13 mouse cellular contexts compared by ENCODE assay signal in the genomic region with DNA sequence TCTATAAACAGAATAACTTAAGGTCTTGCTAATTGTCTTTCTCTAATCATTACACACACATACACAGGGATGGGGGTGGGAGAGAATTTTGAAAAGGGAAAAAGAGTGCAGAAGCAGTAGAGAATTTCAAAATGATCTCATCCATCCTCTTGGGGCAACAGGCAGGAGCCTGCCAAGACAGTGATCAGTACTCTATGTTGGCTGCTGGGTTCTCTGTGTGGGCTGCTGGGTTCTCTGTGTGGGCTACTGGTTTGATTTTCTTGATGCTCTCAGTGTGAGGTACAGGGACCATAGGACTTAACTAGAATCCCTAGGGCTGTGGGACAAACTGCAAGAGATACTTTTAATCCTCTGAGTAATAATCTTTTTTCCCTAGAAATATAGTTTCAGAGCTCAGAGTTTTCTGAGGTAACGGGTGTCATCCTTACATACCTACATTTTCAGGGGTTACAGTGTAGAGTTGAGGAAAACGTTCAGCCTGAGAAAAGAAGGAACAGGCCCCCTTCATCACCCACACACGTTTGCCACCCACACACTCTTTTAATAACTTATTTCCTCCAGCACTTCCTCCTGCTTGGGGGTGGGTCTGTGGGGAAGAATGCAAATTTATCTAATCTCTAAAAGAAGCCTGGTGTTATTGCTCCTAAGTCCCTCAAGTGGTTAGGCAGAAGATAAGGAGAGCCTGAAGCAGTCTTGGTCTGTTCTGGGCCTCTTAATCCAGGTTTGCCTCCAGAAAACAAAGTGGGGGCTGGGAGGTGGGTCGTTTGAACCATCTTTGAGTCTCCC.
A peak's percentile ranks its signal among the peaks of the same experiment; 100 is the strongest.
DNase-seq lines count a peak whose midpoint lies in the region; ATAC-seq and TF ChIP-seq lines count a peak whose summit lies in the region.
"Had no signal": no experiment of that assay in that cellular context is flagged by ENCODE, and none has a peak within 500 bp of the region (broad histone marks: within the 10 kb centered on the region; RNA-seq: fewer than 3 reads in every experiment).

No protein-coding gene starts in this region.

- H3K9ac ChIP-seq in limb, embryonic 14.5 days (ENCODE audit: low read depth, low read length, severe bottlenecking): no peak overlapping the region
- H3K9ac ChIP-seq in MEL (ENCODE audit: control insufficient read depth, low read depth, low read length, poor library complexity, severe bottlenecking): no peak overlapping the region
- no peak overlapping the region for H3K9ac ChIP-seq in intestine, embryonic 15.5 days
- H3K9ac ChIP-seq: forebrain, embryonic 15.5 days; limb, embryonic 13.5 days had no signal

- peaks cover 11% of the 10 kb centered on the region for H3K4me1 ChIP-seq in limb, embryonic 14.5 days (ENCODE audit: control insufficient read depth, insufficient read depth, low read length)
- peaks cover 23% of the 10 kb centered on the region for H3K4me1 ChIP-seq in limb, embryonic 10.5 days
- H3K4me1 ChIP-seq in MEL (ENCODE audit: control insufficient read depth in 1 of 2, insufficient read depth in 2 of 2, low read length in 2 of 2): 0 out of 4 replicates have a peak, but pooled peaks cover 0 to 3% of the 10 kb centered on the region in 2 experiments
- H3K4me1 ChIP-seq in intestine, embryonic 15.5 days (replicated peaks): peaks cover 15% of the 10 kb centered on the region
- H3K4me1 ChIP-seq: forebrain, embryonic 15.5 days had no signal

- no peaks in the 10 kb centered on the region for H3K79me2 ChIP-seq in MEL (ENCODE audit: control insufficient read depth, insufficient read depth, low read length, poor library complexity)

- no peaks in the 10 kb centered on the region for H3K36me3 ChIP-seq in limb, embryonic 14.5 days (ENCODE audit: control insufficient read depth, insufficient read depth, low read length)
- H3K36me3 ChIP-seq in limb, embryonic 10.5 days: no peaks in the 10 kb centered on the region
- H3K36me3 ChIP-seq in MEL (ENCODE audit: control insufficient read depth in 1 of 2, insufficient read depth in 2 of 2, low read length in 2 of 2): peaks cover 0 to 4% of the 10 kb centered on the region in 2 experiments; a peak in 1 of 4 replicates
- H3K36me3 ChIP-seq in intestine, embryonic 15.5 days: no peaks in the 10 kb centered on the region
- H3K36me3 ChIP-seq: forebrain, embryonic 15.5 days; limb, embryonic 13.5 days; midbrain, embryonic 10.5 days had no signal

- no peak overlapping the region for H3K4me3 ChIP-seq in limb, embryonic 14.5 days (replicated peaks; ENCODE audit: low read length)
- H3K4me3 ChIP-seq in limb, embryonic 10.5 days: no peak overlapping the region
- H3K4me3 ChIP-seq in MEL (ENCODE audit: control insufficient read depth in 1 of 2, insufficient read depth in 1 of 2, low read depth in 2 of 2, low read length in 2 of 2): no peak overlapping the region
- no peak overlapping the region for H3K4me3 ChIP-seq in intestine, embryonic 15.5 days (replicated peaks)
- H3K4me3 ChIP-seq: forebrain, embryonic 15.5 days; limb, embryonic 13.5 days; midbrain, embryonic 10.5 days had no signal

- no peak for TF ChIP-seq POLR2A in limb, embryonic 14.5 days (IDR thresholded peaks at IDR 0.05; ENCODE audit: borderline replicate concordance, extremely low read depth, insufficient read depth, insufficient read length)
- no peak for TF ChIP-seq POLR2A in MEL (IDR thresholded peaks at IDR 0.05; ENCODE audit: control insufficient read depth in 1 of 2, insufficient read depth in 1 of 2, low read depth in 1 of 2, low read length in 2 of 2, poor library complexity in 1 of 2)

- WGBS in limb, embryonic 14.5 days: 21% methylated on average over 4 of the region's 4 CpGs
- WGBS in limb, embryonic 10.5 days: 27% methylated on average over 4 of the region's 4 CpGs
- WGBS in intestine, embryonic 15.5 days: 26% methylated on average over 4 of the region's 4 CpGs

- no peak for TF ChIP-seq RAD21 in MEL (IDR thresholded peaks at IDR 0.05; ENCODE audit: low read depth, low read length)

- TF ChIP-seq EP300 in MEL (IDR thresholded peaks at IDR 0.05; ENCODE audit: low read depth in 1 of 2, low read length in 2 of 2): peak in 1 of 2 experiments; percentile 17; a peak in 1 of 4 replicates

- no peaks in the 10 kb centered on the region for H3K27me3 ChIP-seq in limb, embryonic 14.5 days (ENCODE audit: control insufficient read depth, insufficient read depth, low read length)
- no peaks in the 10 kb centered on the region for H3K27me3 ChIP-seq in limb, embryonic 10.5 days (ENCODE audit: low read depth, poor library complexity, severe bottlenecking)
- no peaks in the 10 kb centered on the region for H3K27me3 ChIP-seq in MEL (ENCODE audit: control insufficient read depth in 1 of 2, insufficient read depth in 2 of 2, low read length in 2 of 2)
- H3K27me3 ChIP-seq in intestine, embryonic 15.5 days (replicated peaks): no peaks in the 10 kb centered on the region
- H3K27me3 ChIP-seq: forebrain, embryonic 15.5 days; limb, embryonic 13.5 days had no signal

- no peak for TF ChIP-seq CTCF in MEL (IDR thresholded peaks at IDR 0.05 in 2 of 3, conservative IDR thresholded peaks at IDR 0.05 in 1 of 3; ENCODE audit: control insufficient read depth in 1 of 3, insufficient read depth in 1 of 3, low read depth in 2 of 3, low read length in 3 of 3, poor library complexity in 1 of 3, severe bottlenecking in 1 of 3)

- H3K9me3 ChIP-seq in limb, embryonic 14.5 days (ENCODE audit: control insufficient read depth, low read length): no peaks in the 10 kb centered on the region
- H3K9me3 ChIP-seq in limb, embryonic 10.5 days (replicated peaks): no peaks in the 10 kb centered on the region
- no peaks in the 10 kb centered on the region for H3K9me3 ChIP-seq in MEL (replicated peaks; ENCODE audit: insufficient read depth, low read length)
- H3K9me3 ChIP-seq in intestine, embryonic 15.5 days: no peaks in the 10 kb centered on the region
- H3K9me3 ChIP-seq: forebrain, embryonic 15.5 days; limb, embryonic 13.5 days; midbrain, embryonic 10.5 days had no signal

- DNase-seq in limb, embryonic 14.5 days (ENCODE audit: low spot score): no peak
- DNase-seq in limb, embryonic 10.5 days (ENCODE audit: low spot score): no peak
- peak; percentile 32 for DNase-seq in MEL (ENCODE audit: low read depth, low spot score)
- no peak for DNase-seq in urinary bladder, adult 2 months (ENCODE audit: low spot score)
- DNase-seq in adrenal gland, adult 18-20 months (ENCODE audit: low spot score in 2 of 2): no peak
- DNase-seq in adrenal gland, adult 2 months: no peak
- DNase-seq: cerebellum, adult 11-12 months had no signal

- no peak overlapping the region for H3K4me2 ChIP-seq in limb, embryonic 14.5 days (replicated peaks; ENCODE audit: low read depth, low read length, severe bottlenecking)
- peak overlapping the region; percentile 27 for H3K4me2 ChIP-seq in intestine, embryonic 15.5 days (replicated peaks)
- H3K4me2 ChIP-seq: forebrain, embryonic 15.5 days; limb, embryonic 13.5 days had no signal

- 0 out of 2 replicates have a peak overlapping the region, but pooled peaks have one; percentile 5 for H3K27ac ChIP-seq in limb, embryonic 14.5 days (replicated peaks; ENCODE audit: low read depth, low read length)
- no peak overlapping the region for H3K27ac ChIP-seq in limb, embryonic 10.5 days
- peak overlapping the region; percentile 42; the same call in 1 of the 2 replicates for H3K27ac ChIP-seq in MEL (ENCODE audit: control insufficient read depth, low read depth, low read length)
- peak overlapping the region; percentile 54 for H3K27ac ChIP-seq in intestine, embryonic 15.5 days
- H3K27ac ChIP-seq: forebrain, embryonic 15.5 days; limb, embryonic 13.5 days; midbrain, embryonic 10.5 days had no signal

- ATAC-seq in limb, embryonic 14.5 days (ENCODE audit: low FRiP score, low read depth): no peak
- peak; percentile 86 for ATAC-seq in intestine, embryonic 15.5 days
- ATAC-seq in neutrophil, adult 5-6 weeks (ENCODE audit: extremely low read depth, insufficient number of reproducible peaks, low FRiP score, poor library complexity, severe bottlenecking): peak; percentile 25; the same call in 1 of the 2 replicates
- ATAC-seq: forebrain, embryonic 15.5 days; hindbrain, embryonic 16.5 days had no signal

TF ChIP-seq in MEL, 35 proteins besides CTCF, POLR2A, EP300 and RAD21:
- TF ChIP-seq POLR2AphosphoS2 (IDR thresholded peaks at IDR 0.05; ENCODE audit: low read length): no peak
- no peak for TF ChIP-seq POLR2AphosphoS5 (IDR thresholded peaks at IDR 0.05; ENCODE audit: borderline replicate concordance, low read depth, low read length)
